Mouse (Mus musculus): ENCODE results near the gene Idh2.

DNA sequence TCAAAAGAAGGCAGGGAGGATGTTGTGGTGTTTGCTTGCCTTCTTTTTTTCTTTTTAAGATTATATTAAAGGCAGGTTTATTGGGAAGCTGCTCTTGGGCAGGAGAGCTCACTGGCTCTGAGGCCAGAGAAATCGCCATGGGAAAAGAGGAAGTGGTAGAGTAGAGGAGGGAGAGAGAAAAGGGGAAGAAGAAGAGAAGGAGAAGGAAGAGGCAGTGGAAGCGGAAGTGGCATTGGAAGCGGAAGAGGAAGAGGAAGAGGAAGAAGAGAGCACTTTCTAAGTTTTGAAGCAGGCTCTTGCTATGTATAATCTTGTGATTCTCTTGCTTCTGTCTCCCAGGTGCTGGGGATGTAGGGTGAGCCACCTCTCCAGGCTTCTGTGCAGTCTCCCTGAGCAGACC lies 39.5 kb upstream of the Idh2 start:
- TF ChIP-seq CTCF (IDR thresholded peaks at IDR 0.05; ENCODE audit: borderline replicate concordance, insufficient read depth, low read depth, low read length) (no peak), POLR2A (IDR thresholded peaks at IDR 0.05; ENCODE audit: borderline replicate concordance, insufficient read depth, low read length) (no peak)

Measured in cerebellum, adult 2 months (tissue).